Mouse (Mus musculus) lung, embryonic 16.5 days (tissue): ENCODE results near the gene Rad51b. TPM values are rescaled to one million over a fixed set of nuclear protein-coding genes. Genes with fewer than 3 reads are reported as not detected.
A peak's percentile ranks its signal among the peaks of the same experiment; 100 is the strongest.

Source experiments
- ATAC-seq: fragments of 200-750 bp; cut with Nextera tagmentation; 2 replicates; pipeline ENCODE4 v1.8.0; 2017; ENCODE audit warnings: low read depth, mild to moderate bottlenecking, moderate library complexity
- H3K27ac ChIP-seq: fragments of 300-500 bp; sonication (generic); 2 replicates; pipeline ENCODE4 v1.5.1; 2014; ENCODE audit warnings: mild to moderate bottlenecking, control low read depth, low read length
- H3K27me3 ChIP-seq: fragments of 300-500 bp; sonication (generic); 2 replicates; pipeline ENCODE4 v1.6.1; 2014; ENCODE audit warnings: low read depth, low read length, mixed read lengths; ENCODE audit not compliant: control insufficient read depth, insufficient read depth
- H3K36me3 ChIP-seq: fragments of 300-500 bp; sonication (generic); 2 replicates; pipeline ENCODE4 v1.6.1; 2014; ENCODE audit warnings: low read length; ENCODE audit not compliant: control insufficient read depth, insufficient read depth
- H3K4me1 ChIP-seq: fragments of 300-500 bp; sonication (generic); replicated peaks from 2 replicates; pipeline ENCODE4 v1.6.1; 2014; ENCODE audit warnings: low read length, mixed read lengths; ENCODE audit not compliant: control insufficient read depth, insufficient read depth
- H3K4me2 ChIP-seq: fragments of 300-500 bp; sonication (generic); 2 replicates; pipeline ENCODE4 v1.6.1; 2014; ENCODE audit warnings: low read depth, low read length, control low read depth
- H3K4me3 ChIP-seq: fragments of 300-500 bp; sonication (generic); 2 replicates; pipeline ENCODE4 v1.5.1; 2014; ENCODE audit warnings: mild to moderate bottlenecking, low read length, control low read depth
- H3K9ac ChIP-seq: fragments of 300-500 bp; sonication (generic); 2 replicates; pipeline ENCODE4 v1.6.1; 2014; ENCODE audit warnings: low read length, control low read depth
- H3K9me3 ChIP-seq: fragments of 300-500 bp; sonication (generic); 2 replicates; pipeline ENCODE4 v1.6.1; 2016; ENCODE audit warnings: low read length; ENCODE audit not compliant: control insufficient read depth
- whole genome bisulfite sequencing: fragments of 180-500 bp; shearing (Covaris S2); extraction: QIAGEN DNeasy Blood & Tissue Kit; methylation state at CpG from one replicate; pipeline ENCODE4 v1.1.7; 2014; 5-methylcytosine and 5-hydroxymethylcytosine counted together
- polyA plus RNA-seq: library from polyadenylated mRNA; unstranded; fragments of >200 nt; fragmentation: Nextera tagmentation; extraction: Ambion mirVana; gene quantifications from 2 replicates; pipeline ENCODE4 v1.2.1, GENCODE M21; 2015

Gene Rad51b
- polyA plus RNA-seq, 1 experiment from 2014 or later: 7.6 TPM

- WGBS: 19% methylated on average over 7 of the region's 7 CpGs
- Histone ChIP-seq H3K4me2 (no peak overlapping the region), H3K9me3 (no peaks in the 10 kb centered on the region), H3K4me3 (no peak overlapping the region), H3K27ac (peak overlapping the region; percentile 76), H3K36me3 (no peaks in the 10 kb centered on the region), H3K27me3 (no peaks in the 10 kb centered on the region), H3K9ac (no peak overlapping the region), H3K4me1 (peaks cover 25% of the 10 kb centered on the region)
- ATAC-seq: peak; percentile 84
Observed at GRCm38 (mm10) chr12:79433724-79434442, 136.8 kb downstream of the Rad51b start.

- no peaks in the 10 kb centered on the region for H3K27me3 ChIP-seq
- peak overlapping the region; percentile 17 for H3K27ac ChIP-seq
- 79% methylated on average over 3 of the region's 3 CpGs for WGBS
- no peaks in the 10 kb centered on the region for H3K9me3 ChIP-seq
- no peak overlapping the region for H3K9ac ChIP-seq
- H3K4me1 ChIP-seq: peaks cover 15% of the 10 kb centered on the region; the same call in 1 of the 2 replicates
- H3K4me2 ChIP-seq: no peak overlapping the region
- ATAC-seq: no peak
- no peak overlapping the region for H3K4me3 ChIP-seq
- H3K36me3 ChIP-seq: no peaks in the 10 kb centered on the region
Observed at GRCm38 (mm10) chr12:79435474-79435873, 138.4 kb downstream of the Rad51b start.

- peaks cover 14% of the 10 kb centered on the region for H3K4me1 ChIP-seq
- H3K4me2 ChIP-seq: no peak overlapping the region
- no peak overlapping the region for H3K9ac ChIP-seq
- H3K36me3 ChIP-seq: no peaks in the 10 kb centered on the region
- 89% methylated on average over 8 of the region's 8 CpGs for WGBS
- H3K27ac ChIP-seq: no peak overlapping the region; the same call in 1 of the 2 replicates
- H3K27me3 ChIP-seq: no peaks in the 10 kb centered on the region
- ATAC-seq: no peak
- H3K9me3 ChIP-seq: no peaks in the 10 kb centered on the region
- no peak overlapping the region for H3K4me3 ChIP-seq
Observed at GRCm38 (mm10) chr12:79436035-79436434, 139.0 kb downstream of the Rad51b start.

- H3K9ac ChIP-seq: no peak overlapping the region
Observed at GRCm38 (mm10) chr12:79436892-79437291, 139.8 kb downstream of the Rad51b start.

GRCm38 (mm10) chr12:79437572-79437971, 140.5 kb downstream of the Rad51b start:
- no peak for ATAC-seq
- no peaks in the 10 kb centered on the region for H3K27me3 ChIP-seq
- no peaks in the 10 kb centered on the region for H3K36me3 ChIP-seq
- H3K9ac ChIP-seq: no peak overlapping the region
- no peak overlapping the region for H3K4me2 ChIP-seq
- peaks cover 24% of the 10 kb centered on the region for H3K4me1 ChIP-seq
- H3K4me3 ChIP-seq: no peak overlapping the region
- H3K27ac ChIP-seq: no peak overlapping the region
- WGBS: 56% methylated on average over 3 of the region's 3 CpGs
- no peaks in the 10 kb centered on the region for H3K9me3 ChIP-seq

More at GRCm38 (mm10) chr12:79436892-79437291, 139.8 kb downstream of the Rad51b start:
- no peak for ATAC-seq
- no peak overlapping the region for H3K4me3 ChIP-seq
- 71% methylated on average over 4 of the region's 4 CpGs for WGBS
- no peak overlapping the region; the same call in 1 of the 2 replicates for H3K27ac ChIP-seq
- H3K4me1 ChIP-seq: peaks cover 19% of the 10 kb centered on the region
- no peaks in the 10 kb centered on the region for H3K9me3 ChIP-seq
- no peaks in the 10 kb centered on the region for H3K27me3 ChIP-seq
- no peak overlapping the region for H3K4me2 ChIP-seq
- H3K36me3 ChIP-seq: no peaks in the 10 kb centered on the region

GRCm38 (mm10) chr12:79439961-79440360, 142.9 kb downstream of the Rad51b start:
- 75% methylated on average over 6 of the region's 6 CpGs for WGBS

GRCm38 (mm10) chr12:79441210-79442005, 144.3 kb downstream of the Rad51b start:
- no peaks in the 10 kb centered on the region for H3K9me3 ChIP-seq
- no peak overlapping the region for H3K9ac ChIP-seq
- no peaks in the 10 kb centered on the region for H3K36me3 ChIP-seq
- 11% methylated on average over 12 of the region's 12 CpGs for WGBS
- H3K27me3 ChIP-seq: no peaks in the 10 kb centered on the region
- no peak overlapping the region for H3K4me3 ChIP-seq
- H3K27ac ChIP-seq: peak overlapping the region; percentile 38
- no peak overlapping the region for H3K4me2 ChIP-seq
- H3K4me1 ChIP-seq: peaks cover 17% of the 10 kb centered on the region
- peak; percentile 65; the same call in 1 of the 2 replicates for ATAC-seq

More at GRCm38 (mm10) chr12:79439961-79440360, 142.9 kb downstream of the Rad51b start:
- Histone ChIP-seq H3K9me3 (no peaks in the 10 kb centered on the region), H3K4me3 (no peak overlapping the region), H3K27ac (no peak overlapping the region), H3K27me3 (no peaks in the 10 kb centered on the region), H3K9ac (no peak overlapping the region), H3K4me2 (no peak overlapping the region), H3K4me1 (peaks cover 22% of the 10 kb centered on the region), H3K36me3 (no peaks in the 10 kb centered on the region)
- ATAC-seq: no peak

GRCm38 (mm10) chr12:79442126-79442525, 145.0 kb downstream of the Rad51b start:
- Histone ChIP-seq H3K9me3 (no peaks in the 10 kb centered on the region), H3K4me2 (no peak overlapping the region), H3K27ac (peak overlapping the region; percentile 38), H3K36me3 (no peaks in the 10 kb centered on the region), H3K4me3 (no peak overlapping the region), H3K9ac (no peak overlapping the region), H3K4me1 (peaks cover 17% of the 10 kb centered on the region), H3K27me3 (no peaks in the 10 kb centered on the region)
- ATAC-seq: 0 out of 2 replicates have a peak, but pooled peaks have one; percentile 26
- WGBS: 22% methylated on average over 7 of the region's 7 CpGs

GRCm38 (mm10) chr12:79442836-79443390, 145.8 kb downstream of the Rad51b start:
- Histone ChIP-seq H3K4me2 (no peak overlapping the region), H3K36me3 (no peaks in the 10 kb centered on the region), H3K4me1 (peaks cover 17% of the 10 kb centered on the region), H3K27me3 (no peaks in the 10 kb centered on the region), H3K27ac (no peak overlapping the region), H3K4me3 (no peak overlapping the region), H3K9ac (no peak overlapping the region), H3K9me3 (no peaks in the 10 kb centered on the region)
- 60% methylated on average over 6 of the region's 6 CpGs for WGBS
- ATAC-seq: no peak
